Mouse (Mus musculus): ENCODE results near the gene Ficd. TPM values are rescaled to one million over a fixed set of nuclear protein-coding genes. Genes with fewer than 3 reads are reported as not detected.

Ficd gene
- polyA plus RNA-seq, 1 experiment = 8.5 TPM

DNA sequence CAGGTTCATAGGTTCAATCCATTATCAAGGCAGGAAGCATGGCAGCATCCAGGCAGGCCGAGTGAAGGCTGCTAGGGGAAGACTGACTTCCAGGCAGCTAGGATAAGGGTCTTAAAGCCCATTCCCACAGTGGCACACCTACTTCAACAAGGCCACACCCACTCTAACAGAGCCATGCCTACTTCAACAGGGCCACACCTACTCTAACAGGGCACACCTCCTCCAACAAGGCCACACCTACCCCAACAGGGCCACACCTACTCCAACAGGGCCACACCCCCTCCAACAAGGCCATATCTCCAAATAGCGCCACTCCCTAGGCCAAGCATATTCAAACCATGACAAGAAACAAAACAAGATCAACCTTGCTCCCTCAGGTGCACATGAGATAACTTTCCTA, 22.7 kb upstream of the Ficd start:
- no peak for TF ChIP-seq POLR2A (IDR thresholded peaks at IDR 0.05; ENCODE audit: extremely low read depth, insufficient read depth, low read length)
- no peak for TF ChIP-seq CTCF (IDR thresholded peaks at IDR 0.05; ENCODE audit: extremely low read depth, insufficient read depth, low read length)
- Histone ChIP-seq H3K4me3 (ENCODE audit: insufficient read depth, low read length) (no peak overlapping the region), H3K4me1 (ENCODE audit: control insufficient read depth, insufficient read depth, low read length) (no peaks in the 10 kb centered on the region), H3K27ac (ENCODE audit: insufficient read depth, low read length) (no peak overlapping the region)

- TF ChIP-seq CTCF (IDR thresholded peaks at IDR 0.05; ENCODE audit: extremely low read depth, insufficient read depth, low read length) = no peak
- peak; percentile 73 for TF ChIP-seq POLR2A (IDR thresholded peaks at IDR 0.05; ENCODE audit: extremely low read depth, insufficient read depth, low read length)
- peak overlapping the region; percentile 31 for H3K27ac ChIP-seq (ENCODE audit: insufficient read depth, low read length)
- no peaks in the 10 kb centered on the region for H3K4me1 ChIP-seq (ENCODE audit: control insufficient read depth, insufficient read depth, low read length)
- H3K4me3 ChIP-seq (ENCODE audit: insufficient read depth, low read length) = no peak overlapping the region
Measured at GRCm38 (mm10) chr5:113716581-113717388, 18.8 kb upstream of the Ficd start.

GRCm38 (mm10) chr5:113719221-113719661, 16.4 kb upstream of the Ficd start:
- Histone ChIP-seq H3K4me3 (ENCODE audit: insufficient read depth, low read length) (no peak overlapping the region), H3K4me1 (ENCODE audit: control insufficient read depth, insufficient read depth, low read length) (no peaks in the 10 kb centered on the region; the same call in 1 of the 2 replicates), H3K27ac (ENCODE audit: insufficient read depth, low read length) (no peak overlapping the region; the same call in 1 of the 2 replicates)
- no peak for TF ChIP-seq CTCF (IDR thresholded peaks at IDR 0.05; ENCODE audit: extremely low read depth, insufficient read depth, low read length)
- TF ChIP-seq POLR2A (IDR thresholded peaks at IDR 0.05; ENCODE audit: extremely low read depth, insufficient read depth, low read length) = no peak

- no peak overlapping the region for H3K27ac ChIP-seq (ENCODE audit: insufficient read depth, low read length)
Measured at GRCm38 (mm10) chr5:113722224-113723013, 13.2 kb upstream of the Ficd start.

DNA sequence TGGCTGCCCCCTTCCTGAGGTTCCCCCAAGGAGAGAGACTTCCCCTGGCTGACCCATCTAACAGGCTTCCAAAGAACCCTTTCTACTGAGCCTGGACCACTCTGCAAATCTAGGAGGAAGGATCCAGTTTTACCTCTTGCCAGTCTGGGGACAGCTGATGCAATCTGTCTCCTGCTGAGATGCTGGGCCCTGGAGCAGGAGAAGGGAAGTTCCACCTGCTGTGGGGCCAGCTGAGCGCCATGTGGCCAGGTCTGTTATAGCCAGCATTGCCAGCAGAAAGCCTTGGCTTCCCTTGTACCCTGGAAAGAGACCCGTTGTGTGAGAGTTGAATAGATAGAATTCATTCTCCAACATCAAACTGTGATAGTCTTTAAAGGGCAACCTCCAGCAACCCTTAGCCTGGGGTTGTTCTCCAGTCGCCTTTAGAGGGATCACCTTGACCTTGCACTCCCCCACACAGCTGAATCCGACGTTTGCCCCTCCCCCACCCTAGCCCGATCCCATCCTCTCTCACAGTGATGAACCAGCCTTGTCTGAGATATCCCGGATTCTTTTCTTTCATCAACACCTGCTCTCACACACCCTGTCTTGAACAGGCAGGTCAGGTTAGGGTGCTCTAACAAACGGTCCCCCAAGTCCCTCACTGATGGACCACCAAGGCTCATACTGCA, 11.9 kb upstream of the Ficd start:
- no peak overlapping the region for H3K27ac ChIP-seq (ENCODE audit: insufficient read depth, low read length)

More at GRCm38 (mm10) chr5:113722224-113723013, 13.2 kb upstream of the Ficd start:
- no peak overlapping the region for H3K4me3 ChIP-seq (ENCODE audit: insufficient read depth, low read length)
- no peak for TF ChIP-seq POLR2A (IDR thresholded peaks at IDR 0.05; ENCODE audit: extremely low read depth, insufficient read depth, low read length)
- TF ChIP-seq CTCF (IDR thresholded peaks at IDR 0.05; ENCODE audit: extremely low read depth, insufficient read depth, low read length) = 0 out of 2 replicates have a peak, but pooled peaks have one; percentile 14
- no peaks in the 10 kb centered on the region; the same call in 1 of the 2 replicates for H3K4me1 ChIP-seq (ENCODE audit: control insufficient read depth, insufficient read depth, low read length)

GRCm38 (mm10) chr5:113724446-113724845, 11.2 kb upstream of the Ficd start, which contains the start of gene 1700069L16Rik:
Gene 1700069L16Rik (minus strand): TSS chr5:113724772.
- H3K27ac ChIP-seq (ENCODE audit: insufficient read depth, low read length) = no peak within 1 kb of the TSS
- TF ChIP-seq CTCF (IDR thresholded peaks at IDR 0.05; ENCODE audit: extremely low read depth, insufficient read depth, low read length) = peak; percentile 87
- TF ChIP-seq POLR2A (IDR thresholded peaks at IDR 0.05; ENCODE audit: extremely low read depth, insufficient read depth, low read length) = no peak
- no peaks in the 10 kb centered on the region; the same call in 1 of the 2 replicates for H3K4me1 ChIP-seq (ENCODE audit: control insufficient read depth, insufficient read depth, low read length)
- H3K4me3 ChIP-seq (ENCODE audit: insufficient read depth, low read length) = no peak within 1 kb of the TSS

More for the DNA sequence above, 11.9 kb upstream of the Ficd start:
- no peak for TF ChIP-seq CTCF (IDR thresholded peaks at IDR 0.05; ENCODE audit: extremely low read depth, insufficient read depth, low read length)
- no peak for TF ChIP-seq POLR2A (IDR thresholded peaks at IDR 0.05; ENCODE audit: extremely low read depth, insufficient read depth, low read length)
- Histone ChIP-seq H3K4me3 (ENCODE audit: insufficient read depth, low read length) (no peak overlapping the region), H3K4me1 (ENCODE audit: control insufficient read depth, insufficient read depth, low read length) (no peaks in the 10 kb centered on the region; the same call in 1 of the 2 replicates)

DNA sequence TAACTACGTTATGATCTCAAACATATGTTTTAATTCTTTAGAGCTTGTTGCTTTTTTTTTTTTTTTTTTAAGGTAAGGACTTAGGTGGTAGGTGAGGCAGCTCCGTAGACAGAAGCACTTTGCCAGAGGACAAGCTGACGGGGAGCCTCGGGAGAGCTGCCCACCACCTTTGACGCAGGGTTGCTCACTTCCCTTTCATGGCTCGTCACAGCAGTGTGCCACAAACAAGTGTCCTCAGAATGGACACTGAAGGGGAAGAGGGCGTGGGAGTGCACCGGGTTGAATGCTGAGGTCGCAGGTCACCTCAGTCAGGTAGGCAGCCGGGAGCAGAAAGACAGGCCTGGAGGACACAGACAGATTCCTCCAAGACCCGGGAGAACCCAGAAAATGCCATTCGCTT, 10.2 kb upstream of the Ficd start:
- TF ChIP-seq CTCF (IDR thresholded peaks at IDR 0.05; ENCODE audit: extremely low read depth, insufficient read depth, low read length) (no peak), POLR2A (IDR thresholded peaks at IDR 0.05; ENCODE audit: extremely low read depth, insufficient read depth, low read length) (no peak)
- Histone ChIP-seq H3K4me3 (ENCODE audit: insufficient read depth, low read length) (no peak overlapping the region), H3K27ac (ENCODE audit: insufficient read depth, low read length) (no peak overlapping the region), H3K4me1 (ENCODE audit: control insufficient read depth, insufficient read depth, low read length) (peaks cover 3% of the 10 kb centered on the region)

DNA sequence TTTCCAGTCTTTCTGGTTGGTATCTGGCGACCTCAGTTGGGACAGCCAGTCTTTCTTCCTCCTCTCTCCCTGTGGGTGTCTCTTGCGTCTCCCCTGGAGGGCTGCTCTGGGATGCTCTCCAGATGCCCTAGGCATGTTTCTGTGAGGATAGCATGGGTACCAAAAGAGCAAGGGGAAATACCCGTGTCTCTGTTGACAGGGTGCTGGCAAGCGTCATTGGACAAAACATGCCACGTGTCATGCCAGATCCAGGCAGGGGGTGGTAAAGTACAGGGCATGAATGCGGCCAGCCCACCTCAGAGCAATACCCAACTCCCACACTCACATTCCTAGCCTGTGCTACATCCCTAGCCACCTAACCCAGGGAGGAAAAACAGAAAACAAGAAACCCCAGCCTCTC, 9.0 kb upstream of the Ficd start:
- TF ChIP-seq CTCF (IDR thresholded peaks at IDR 0.05; ENCODE audit: extremely low read depth, insufficient read depth, low read length) = no peak
- no peak for TF ChIP-seq POLR2A (IDR thresholded peaks at IDR 0.05; ENCODE audit: extremely low read depth, insufficient read depth, low read length)
- peaks cover 3% of the 10 kb centered on the region for H3K4me1 ChIP-seq (ENCODE audit: control insufficient read depth, insufficient read depth, low read length)
- no peak overlapping the region for H3K27ac ChIP-seq (ENCODE audit: insufficient read depth, low read length)
- no peak overlapping the region for H3K4me3 ChIP-seq (ENCODE audit: insufficient read depth, low read length)

GRCm38 (mm10) chr5:113727238-113727637, 8.4 kb upstream of the Ficd start:
- TF ChIP-seq CTCF (IDR thresholded peaks at IDR 0.05; ENCODE audit: extremely low read depth, insufficient read depth, low read length) (no peak), POLR2A (IDR thresholded peaks at IDR 0.05; ENCODE audit: extremely low read depth, insufficient read depth, low read length) (no peak)
- peaks cover 3% of the 10 kb centered on the region for H3K4me1 ChIP-seq (ENCODE audit: control insufficient read depth, insufficient read depth, low read length)
- H3K4me3 ChIP-seq (ENCODE audit: insufficient read depth, low read length) = no peak overlapping the region
- H3K27ac ChIP-seq (ENCODE audit: insufficient read depth, low read length) = no peak overlapping the region
